Mouse (Mus musculus): ENCODE results near the gene Lmod3.

DNA sequence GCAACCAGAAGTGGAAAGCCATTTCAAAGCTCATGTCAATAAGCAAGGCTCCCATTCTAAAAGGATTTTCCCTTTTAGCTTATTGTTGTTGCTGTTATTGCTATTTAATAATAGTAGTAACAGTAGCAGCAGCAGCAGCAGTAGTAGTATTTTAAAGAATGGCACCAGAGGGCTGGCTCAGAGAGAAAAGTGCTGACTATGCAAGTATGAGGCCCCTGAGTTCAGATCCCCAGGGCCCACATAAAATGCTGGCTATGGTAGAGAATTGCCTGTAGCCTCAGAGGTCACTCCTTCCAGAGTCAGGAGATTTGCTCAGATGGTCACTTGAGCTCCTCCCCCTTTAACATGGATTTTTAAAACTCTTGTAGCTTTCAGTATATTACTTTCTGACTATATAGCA, 7.4 kb downstream of the Lmod3 start:
- no peak for TF ChIP-seq CTCF (IDR thresholded peaks at IDR 0.05; ENCODE audit: low read depth, low read length)
- TF ChIP-seq POLR2A (IDR thresholded peaks at IDR 0.05; ENCODE audit: insufficient read depth, low read length), result no peak
- TF ChIP-seq EP300 (IDR thresholded peaks at IDR 0.05; ENCODE audit: insufficient read depth, low read depth, low read length), result no peak

Measured in ES-Bruce4 (cell line).